Mouse (Mus musculus): ENCODE data around the gene Ube2ql1. TPM values are rescaled to one million over a fixed set of nuclear protein-coding genes. Genes with fewer than 3 reads are reported as not detected.
A peak's percentile ranks its signal among the peaks of the same experiment; 100 is the strongest.

Gene Ube2ql1
- total RNA-seq (2021), result 100 to 1,000 TPM; 211 to 213 TPM
- long read RNA-seq, transcript Ube2ql1-201 (2 exons, 2,674 nt), result major isoform, 205 of 212 reads
- long read RNA-seq, partial matches to known transcripts, result 0 of 212 reads
- long read RNA-seq, other reads (novel, unspliced or antisense), result 7 of 212 reads

- peak; percentile 94 to 96 for DNase-seq (ENCODE audit: low spot score in 2 of 2)
Measured at GRCm38 (mm10) chr13:69739759-69740135, at the start of gene Ube2ql1. Gene Ube2ql1 (minus strand): TSS chr13:69739889.

- no peak for DNase-seq (ENCODE audit: low spot score in 2 of 2)
Measured at GRCm38 (mm10) chr13:69788704-69789103, 49.0 kb upstream of the Ube2ql1 start.

DNA sequence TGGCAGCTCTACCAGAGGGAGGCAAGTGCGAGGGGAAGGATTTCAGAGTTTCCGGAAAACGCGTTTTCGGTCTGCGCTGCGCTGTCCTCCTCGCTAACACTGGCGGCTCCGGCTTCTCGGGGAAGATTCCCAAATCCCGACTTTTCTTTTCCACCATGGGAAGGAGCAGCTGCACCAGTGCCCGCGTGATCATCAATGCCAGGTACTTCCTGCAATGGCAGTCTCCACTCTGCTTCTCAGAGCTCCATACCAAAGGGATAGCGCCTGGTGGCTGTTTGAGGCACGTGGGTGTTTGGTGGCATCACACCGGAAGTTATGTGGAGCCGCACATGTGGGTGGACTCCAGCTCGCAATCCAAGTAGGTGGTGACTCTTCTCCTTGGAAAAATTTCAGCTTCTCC lies 38.5 kb upstream of the Ube2ql1 start:
- DNase-seq (ENCODE audit: low spot score in 2 of 2), result peak; percentile 62 to 78

DNA sequence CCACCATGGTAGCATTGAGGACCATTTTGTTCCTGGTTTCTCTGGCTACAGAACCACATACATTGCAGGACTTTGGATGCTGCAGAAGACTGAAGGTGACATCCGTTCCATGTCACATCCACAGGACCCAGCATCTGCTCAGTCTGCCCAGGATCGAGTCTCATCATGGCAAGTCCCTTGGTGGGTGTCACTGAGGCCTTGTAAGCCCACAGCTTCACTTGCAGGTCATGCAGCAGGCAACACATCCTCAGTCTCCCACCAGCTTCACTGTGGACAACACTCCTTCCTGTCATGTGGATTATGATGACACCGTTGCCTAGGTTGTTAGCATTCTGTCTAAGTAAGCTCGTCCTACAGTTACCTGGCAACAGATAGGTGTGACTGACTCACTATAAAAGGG lies 32.7 kb upstream of the Ube2ql1 start:
- no peak for DNase-seq (ENCODE audit: low spot score in 2 of 2)

DNA sequence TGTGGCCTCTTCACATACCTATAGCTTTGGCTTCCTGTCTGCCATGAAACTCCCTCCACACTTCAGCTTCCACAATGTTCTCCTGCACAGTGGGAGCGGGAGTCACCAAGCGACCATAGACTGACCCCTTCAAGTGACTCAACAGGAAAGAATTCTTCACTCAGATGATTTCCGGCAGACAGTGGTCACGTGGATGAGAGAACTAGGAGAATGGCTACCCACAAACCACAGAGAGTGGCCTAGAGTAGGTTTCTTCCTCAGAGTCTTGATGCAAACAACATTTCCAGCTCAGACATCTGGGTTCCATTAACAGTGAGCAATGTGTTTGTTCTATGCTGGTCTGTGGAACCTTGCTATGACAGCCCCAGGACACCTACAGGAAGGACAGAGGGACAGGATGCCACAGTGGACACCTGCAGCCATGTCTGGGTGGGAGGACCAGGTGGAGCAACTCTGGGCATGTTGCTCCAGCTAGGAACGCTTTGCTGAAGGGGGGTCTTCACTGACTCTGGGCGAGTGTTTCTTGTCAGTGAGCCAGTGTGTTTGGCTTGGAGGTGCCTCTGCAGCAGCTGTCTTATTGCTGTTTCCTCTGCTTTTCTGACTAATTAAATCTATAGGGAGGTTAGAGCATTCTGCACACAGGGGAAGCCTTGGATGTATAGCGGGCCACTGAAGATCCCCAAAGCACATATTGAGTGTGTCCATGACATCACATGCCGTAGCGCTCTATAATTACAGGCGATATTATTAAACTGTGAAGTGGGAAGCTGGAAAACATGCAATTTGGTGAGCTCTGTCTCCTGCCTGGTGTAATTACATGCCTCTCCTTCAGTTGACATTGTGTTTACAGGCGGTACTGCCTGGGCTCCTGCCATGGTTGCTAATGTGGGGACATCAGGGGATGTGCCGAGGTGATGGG lies 31.1 kb upstream of the Ube2ql1 start:
- DNase-seq (ENCODE audit: low spot score in 2 of 2), result no peak

GRCm38 (mm10) chr13:69768152-69768551 lies 28.5 kb upstream of the Ube2ql1 start:
- no peak for DNase-seq (ENCODE audit: low spot score in 2 of 2)

DNA sequence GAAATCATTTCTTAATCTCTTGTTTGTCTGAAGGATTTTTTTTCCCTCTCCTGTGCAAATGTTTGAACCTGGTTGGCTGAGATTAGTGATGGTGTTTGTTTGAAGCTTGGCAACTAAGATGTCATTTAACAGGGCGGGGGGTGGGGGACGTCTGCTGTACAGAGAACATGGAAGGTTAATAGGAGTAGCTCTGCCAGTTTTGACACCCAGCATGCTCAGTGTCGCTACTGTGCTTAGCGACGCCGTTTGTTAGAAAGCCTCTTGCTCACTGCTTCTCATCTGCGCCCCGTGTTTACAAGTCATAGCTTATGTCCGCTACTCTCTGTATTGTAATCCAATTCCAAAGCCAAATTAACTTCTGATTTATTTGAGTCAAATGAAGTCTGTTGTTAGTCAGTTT lies 25.0 kb upstream of the Ube2ql1 start:
- peak in 1 of 2 experiments; percentile 60 for DNase-seq (ENCODE audit: low spot score in 2 of 2)

DNA sequence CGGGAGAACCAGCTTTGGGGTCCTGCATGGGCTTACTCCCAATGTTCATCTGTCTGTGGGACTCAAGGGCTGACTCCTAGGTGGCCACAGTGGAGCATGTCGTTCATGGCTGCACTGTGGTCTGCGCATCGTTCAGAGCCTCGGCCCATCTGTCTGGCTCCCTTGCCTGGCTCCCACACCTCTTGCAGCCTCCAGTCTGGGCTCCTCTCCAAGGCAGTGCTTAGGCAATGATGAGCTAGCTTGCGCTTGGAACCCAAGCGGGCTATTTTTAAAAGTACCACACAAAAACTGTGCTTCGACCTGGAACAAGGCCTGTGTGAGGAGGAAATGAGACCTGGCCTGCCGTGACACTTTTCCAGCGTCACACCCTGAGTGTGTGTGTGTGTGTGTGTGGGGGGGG lies 21.7 kb upstream of the Ube2ql1 start:
- peak; percentile 82 to 93 for DNase-seq (ENCODE audit: low spot score in 2 of 2)

GRCm38 (mm10) chr13:69758979-69759378 lies 19.3 kb upstream of the Ube2ql1 start:
- DNase-seq (ENCODE audit: low spot score in 2 of 2), result no peak

- no peak for DNase-seq (ENCODE audit: low spot score in 2 of 2)
Measured at GRCm38 (mm10) chr13:69752875-69753274, 13.2 kb upstream of the Ube2ql1 start.

DNA sequence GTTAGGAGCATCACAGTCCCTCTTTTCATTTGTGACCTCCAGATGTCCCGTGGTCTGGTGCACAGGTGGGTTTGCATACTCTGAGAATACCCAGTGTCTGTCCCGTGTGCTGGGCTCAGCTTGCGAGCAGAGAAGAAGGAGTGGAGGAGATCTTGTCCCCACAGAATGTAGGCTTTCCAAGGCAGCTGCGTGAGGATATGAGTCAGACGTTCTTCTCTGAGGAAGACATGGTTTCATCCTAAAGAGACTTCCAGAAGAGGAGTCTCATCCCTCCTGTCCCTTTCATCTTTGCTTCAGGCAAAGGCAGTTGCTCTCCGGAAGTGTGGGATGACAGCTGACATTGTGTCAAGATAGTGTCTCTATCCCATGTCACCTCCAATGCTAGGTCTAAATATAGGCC lies 11.8 kb upstream of the Ube2ql1 start:
- no peak for DNase-seq (ENCODE audit: low spot score in 2 of 2)

- DNase-seq (ENCODE audit: low spot score in 2 of 2), result no peak
Measured at GRCm38 (mm10) chr13:69748756-69749155, 9.1 kb upstream of the Ube2ql1 start.

- DNase-seq (ENCODE audit: low spot score in 2 of 2), result peak; percentile 59 to 72
Measured at GRCm38 (mm10) chr13:69740331-69741285, 919 bp upstream of the Ube2ql1 start.

DNA sequence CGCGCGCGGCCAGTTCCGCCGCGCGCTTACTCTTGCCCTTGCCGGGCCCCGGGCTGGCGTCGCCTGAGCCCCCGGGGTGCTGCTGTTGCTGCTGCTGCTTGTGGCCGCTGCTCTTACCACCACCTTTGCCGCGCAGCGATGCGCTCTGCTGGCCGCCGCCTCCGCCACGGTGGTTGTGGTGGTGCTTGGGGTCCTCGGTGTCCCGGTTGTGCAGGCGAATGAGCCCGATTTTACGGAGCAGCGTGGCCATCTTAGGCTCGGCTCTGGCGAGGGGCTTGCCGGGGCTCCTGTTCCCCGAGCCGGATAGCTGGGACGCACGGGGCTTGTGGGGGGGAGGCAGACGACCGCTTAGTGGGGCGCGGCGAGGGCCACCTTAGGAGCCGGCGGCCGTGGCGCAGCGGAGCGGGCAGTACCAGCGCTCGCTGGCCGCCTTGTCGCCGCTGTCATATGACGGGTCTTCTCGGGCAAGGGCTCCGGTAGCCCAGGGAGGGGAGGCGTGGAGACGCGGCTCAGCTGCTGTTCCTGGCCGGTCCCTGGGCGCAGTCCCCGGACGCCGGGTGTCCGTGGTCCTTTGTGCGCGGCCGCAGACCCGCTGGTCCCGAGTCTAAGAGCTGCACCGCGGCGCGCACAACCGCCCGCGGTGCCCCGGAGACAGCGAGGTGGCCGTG lies 464 bp downstream of the Ube2ql1 start:
- DNase-seq (ENCODE audit: low spot score in 2 of 2), result peak in 1 of 2 experiments; percentile 45

- peak in 1 of 2 experiments; percentile 54 for DNase-seq (ENCODE audit: low spot score in 2 of 2)
Measured at GRCm38 (mm10) chr13:69738461-69738971, 1.2 kb downstream of the Ube2ql1 start.

GRCm38 (mm10) chr13:69737444-69738185 lies 2.1 kb downstream of the Ube2ql1 start:
- no peak for DNase-seq (ENCODE audit: low spot score in 2 of 2)

- peak in 1 of 2 experiments; percentile 41 for DNase-seq (ENCODE audit: low spot score in 2 of 2)
Measured at GRCm38 (mm10) chr13:69732636-69733035, 7.1 kb downstream of the Ube2ql1 start.

- DNase-seq (ENCODE audit: low spot score in 2 of 2), result no peak
Measured at GRCm38 (mm10) chr13:69725376-69725775, 14.3 kb downstream of the Ube2ql1 start.

DNA sequence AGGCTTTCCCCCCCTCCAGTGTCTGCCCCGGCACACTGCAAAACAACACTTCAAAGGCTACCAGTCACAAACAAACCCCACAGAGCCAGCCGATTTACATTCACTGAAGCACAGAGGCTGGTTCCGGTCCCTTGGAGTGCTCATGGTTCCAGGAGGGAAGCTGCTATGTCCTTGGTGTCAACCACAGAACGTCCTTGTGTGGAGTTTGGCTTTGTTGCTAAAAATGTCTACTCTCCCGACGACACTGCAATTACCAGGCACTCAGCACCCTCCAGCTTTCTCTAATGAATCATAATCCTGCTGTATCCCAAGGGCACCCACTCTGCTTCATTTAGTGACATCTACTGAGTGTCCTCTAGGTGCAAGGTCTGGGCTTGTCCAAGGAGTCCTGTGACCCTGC lies 18.5 kb downstream of the Ube2ql1 start:
- DNase-seq (ENCODE audit: low spot score in 2 of 2), result no peak

Measured in layer of hippocampus, adult 18-20 months (tissue).